Mouse (Mus musculus) small intestine, adult 2 months (tissue): ENCODE measurements at regions not wholly inside any gene's neighbourhood (a gene's known extent, or its start where the extent isn't known, plus 50 kb on each side); places are given as distances from the start of the nearest gene placed in this dataset.

ENCODE experiments used
- H3K27ac ChIP-seq: fragments of 200-500 bp; 2 replicates; pipeline ENCODE4 v1.5.1; 2012; ENCODE audit warnings: low read depth, low read length, control low read depth, inconsistent platforms; ENCODE audit not compliant: insufficient read depth
- H3K27me3 ChIP-seq: fragments of 200-500 bp; 2 replicates; pipeline ENCODE4 v1.6.1; 2012; ENCODE audit warnings: mild to moderate bottlenecking, moderate library complexity, low read length, inconsistent platforms; ENCODE audit not compliant: control insufficient read depth, insufficient read depth
- H3K36me3 ChIP-seq: fragments of 200-500 bp; 2 replicates; pipeline ENCODE4 v1.6.1; 2012; ENCODE audit warnings: mild to moderate bottlenecking, low read length, control low read depth, inconsistent platforms; ENCODE audit not compliant: control insufficient read depth, insufficient read depth
- H3K4me1 ChIP-seq: fragments of 200-500 bp; 2 replicates; pipeline ENCODE4 v1.6.1; 2012; ENCODE audit warnings: low read length, inconsistent platforms, mixed read lengths; ENCODE audit not compliant: control insufficient read depth, insufficient read depth, insufficient read length
- H3K4me3 ChIP-seq: fragments of 200-500 bp; 2 replicates; pipeline ENCODE4 v1.5.1; 2012; ENCODE audit warnings: low read depth, mild to moderate bottlenecking, control low read depth, inconsistent platforms, low read length, moderate library complexity
- CTCF ChIP-seq: fragments of 200-500 bp; IDR thresholded peaks from 2 replicates; pipeline ENCODE4 v1.5.1; 2012; ENCODE audit warnings: low read depth, mild to moderate bottlenecking, control low read depth, inconsistent platforms, low read length, moderate library complexity, mixed read lengths; ENCODE audit not compliant: insufficient replicate concordance, insufficient read length; ENCODE audit errors: extremely low read depth
- POLR2A ChIP-seq: fragments of 200-500 bp; IDR thresholded peaks from 2 replicates; pipeline ENCODE4 v1.6.1; 2012; ENCODE audit warnings: low read depth, mild to moderate bottlenecking, control low read depth, inconsistent platforms, low read length, moderate library complexity
- WGBS: fragments of 180-500 bp; shearing (Covaris S2); methylation state at CpG from one replicate; pipeline ENCODE4 v1.1.7; 2018; 5-methylcytosine and 5-hydroxymethylcytosine counted together

GRCm38 (mm10) chr12:70681407-70681990, 143.8 kb upstream of the Frmd6 start:
- WGBS = 82% methylated on average over 8 of the region's 8 CpGs
- no peak overlapping the region for H3K4me3 ChIP-seq
- TF ChIP-seq POLR2A (no peak), CTCF (no peak)
- H3K27me3 ChIP-seq = no peaks in the 10 kb centered on the region
- no peak overlapping the region for H3K27ac ChIP-seq
- H3K36me3 ChIP-seq = no peaks in the 10 kb centered on the region
- no peaks in the 10 kb centered on the region for H3K4me1 ChIP-seq

GRCm38 (mm10) chr12:70684354-70684753, 141.0 kb upstream of the Frmd6 start:
- Histone ChIP-seq H3K4me3 (no peak overlapping the region), H3K27ac (no peak overlapping the region), H3K4me1 (no peaks in the 10 kb centered on the region), H3K27me3 (no peaks in the 10 kb centered on the region), H3K36me3 (no peaks in the 10 kb centered on the region)
- WGBS = 83% methylated on average over 9 of the region's 9 CpGs
- no peak for TF ChIP-seq CTCF
- no peak for TF ChIP-seq POLR2A

DNA sequence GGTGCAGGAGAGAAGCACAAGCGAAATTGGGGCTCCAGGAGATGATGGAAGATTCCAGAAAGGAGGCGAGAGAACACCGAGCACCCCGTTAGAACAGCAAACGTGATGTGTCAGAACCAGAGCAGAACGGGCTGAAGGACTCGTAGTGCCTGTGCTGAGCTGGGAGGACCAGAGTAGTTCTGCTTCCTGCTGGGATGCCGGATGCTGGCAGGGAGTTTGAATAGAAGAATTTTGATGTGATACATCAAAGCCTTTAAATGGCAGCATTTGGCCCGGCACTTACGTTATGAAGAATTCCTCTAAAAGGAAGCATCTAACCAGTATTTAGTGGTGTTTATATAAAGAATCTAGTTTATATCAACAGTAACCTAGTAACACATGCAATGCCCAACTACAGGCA, 139.9 kb upstream of the Frmd6 start:
- H3K27ac ChIP-seq = peak overlapping the region; percentile 26; the same call in 1 of the 2 replicates
- H3K4me3 ChIP-seq = no peak overlapping the region
- H3K4me1 ChIP-seq = no peaks in the 10 kb centered on the region
- H3K27me3 ChIP-seq = no peaks in the 10 kb centered on the region
- TF ChIP-seq CTCF (no peak), POLR2A (no peak)
- no peaks in the 10 kb centered on the region for H3K36me3 ChIP-seq
- 75% methylated on average over 10 of the region's 10 CpGs for WGBS

GRCm38 (mm10) chr12:70686337-70686736, 139.0 kb upstream of the Frmd6 start:
- no peak overlapping the region for H3K4me3 ChIP-seq
- WGBS = 89% methylated on average over 10 of the region's 10 CpGs
- no peaks in the 10 kb centered on the region for H3K36me3 ChIP-seq
- H3K27me3 ChIP-seq = no peaks in the 10 kb centered on the region
- H3K4me1 ChIP-seq = no peaks in the 10 kb centered on the region
- no peak for TF ChIP-seq CTCF
- TF ChIP-seq POLR2A = no peak
- H3K27ac ChIP-seq = no peak overlapping the region

DNA sequence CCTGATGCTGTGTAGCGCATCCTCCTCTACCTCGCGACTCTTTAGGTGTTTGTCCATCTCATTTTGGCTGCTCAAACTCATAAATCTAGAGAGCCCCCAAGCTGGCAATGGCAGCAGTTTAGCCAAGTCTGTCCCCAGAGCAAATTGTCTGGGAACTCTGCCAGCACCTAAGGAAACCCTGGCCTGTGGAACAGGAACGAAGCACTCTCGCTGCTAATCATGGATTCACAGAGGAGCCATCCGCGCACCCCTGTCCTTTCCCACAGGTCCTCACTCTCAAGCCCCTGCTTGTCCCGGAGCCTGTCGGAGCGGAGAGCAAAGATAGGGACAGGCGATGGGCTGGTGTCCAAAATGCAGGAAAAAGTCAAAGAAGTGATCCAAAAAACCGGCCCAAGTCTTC, 138.3 kb upstream of the Frmd6 start:
- Histone ChIP-seq H3K4me1 (no peaks in the 10 kb centered on the region), H3K27ac (no peak overlapping the region), H3K4me3 (no peak overlapping the region), H3K27me3 (no peaks in the 10 kb centered on the region), H3K36me3 (no peaks in the 10 kb centered on the region)
- TF ChIP-seq CTCF (no peak), POLR2A (no peak)
- 59% methylated on average over 12 of the region's 12 CpGs for WGBS

DNA sequence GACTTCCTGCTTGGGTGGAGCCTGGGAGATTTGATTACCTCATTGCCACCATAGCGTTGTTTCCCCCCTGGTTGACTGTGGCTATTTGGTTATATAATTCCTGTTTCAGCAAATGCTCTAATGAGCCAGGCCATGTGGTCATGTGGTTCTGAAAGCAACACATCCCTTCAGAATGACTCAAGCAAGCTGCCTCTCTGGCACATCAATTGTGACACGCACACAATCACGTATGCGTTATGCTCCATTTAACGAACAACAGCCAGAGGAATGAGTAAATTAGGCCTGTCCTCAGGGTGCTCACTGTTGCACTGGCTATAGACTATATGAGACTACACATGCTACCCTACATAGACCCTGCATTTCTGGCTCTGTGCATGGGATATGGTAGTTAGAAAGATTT, 130.2 kb upstream of the Frmd6 start:
- TF ChIP-seq POLR2A = no peak
- TF ChIP-seq CTCF = no peak
- WGBS = 74% methylated on average over 5 of the region's 5 CpGs
- Histone ChIP-seq H3K36me3 (no peaks in the 10 kb centered on the region), H3K27me3 (no peaks in the 10 kb centered on the region), H3K4me3 (no peak overlapping the region), H3K4me1 (no peaks in the 10 kb centered on the region), H3K27ac (no peak overlapping the region)

DNA sequence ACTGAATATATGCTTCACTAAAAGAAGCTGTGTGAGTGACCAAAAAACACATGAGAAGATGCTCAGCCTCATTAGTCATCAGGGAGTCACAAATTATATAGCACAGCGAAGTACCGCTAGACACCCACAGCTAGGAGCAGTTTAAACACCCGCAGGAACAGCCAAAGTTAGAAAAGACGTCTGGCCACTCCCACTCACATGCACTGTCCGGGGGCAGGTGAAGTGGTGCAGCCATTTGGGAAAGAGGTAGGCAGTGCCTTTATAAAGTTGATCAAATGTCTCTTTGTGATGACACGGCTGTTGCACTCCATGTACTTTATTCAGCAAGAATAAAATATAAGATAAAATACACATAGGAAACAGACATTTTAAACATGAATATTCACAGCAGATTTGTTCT, 129.1 kb upstream of the Frmd6 start:
- H3K4me3 ChIP-seq = no peak overlapping the region
- no peaks in the 10 kb centered on the region for H3K36me3 ChIP-seq
- H3K27ac ChIP-seq = no peak overlapping the region
- no peaks in the 10 kb centered on the region for H3K27me3 ChIP-seq
- WGBS = 59% methylated on average over 6 of the region's 6 CpGs
- no peak for TF ChIP-seq POLR2A
- no peak for TF ChIP-seq CTCF
- no peaks in the 10 kb centered on the region for H3K4me1 ChIP-seq
